ENCODE assay signal across 9 mouse cellular contexts in the genomic region with DNA sequence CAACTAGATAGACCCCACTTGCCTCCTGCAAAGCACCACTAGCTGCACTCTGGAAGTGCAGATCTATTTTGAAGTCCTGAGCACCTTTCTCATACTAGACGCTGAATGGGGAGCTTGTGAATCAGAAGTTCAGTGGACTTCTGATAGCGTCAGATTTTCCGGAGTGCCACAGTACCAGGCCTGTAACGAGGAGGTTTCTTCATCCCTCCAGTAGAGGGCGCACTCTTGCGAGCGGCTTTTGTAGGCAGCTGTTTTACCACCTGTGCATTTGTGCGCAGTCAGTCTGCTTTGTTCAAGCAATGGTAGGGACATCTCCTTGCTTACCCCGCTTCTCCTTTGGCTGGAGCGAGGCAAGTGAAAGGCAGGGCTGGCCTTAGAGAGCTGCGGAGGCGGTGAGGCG. TPM values are rescaled to one million over a fixed set of nuclear protein-coding genes. Genes with fewer than 3 reads are reported as not detected.
DNase-seq lines count a peak whose midpoint lies in the region; ATAC-seq and TF ChIP-seq lines count a peak whose summit lies in the region.
"Had no signal": no experiment of that assay in that cellular context is flagged by ENCODE, and none has a peak within 500 bp of the region (broad histone marks: within the 10 kb centered on the region; RNA-seq: fewer than 3 reads in every experiment).

No protein-coding gene starts in this region.

- no peak overlapping the region for H3K4me3 ChIP-seq in intestine, postnatal 0 days (ENCODE audit: low read depth, low read length)
- no peak overlapping the region for H3K4me3 ChIP-seq in intestine, embryonic 15.5 days (replicated peaks)
- H3K4me3 ChIP-seq in CH12.LX (replicated peaks in 1 of 3; ENCODE audit: low read depth in 2 of 3, low read length in 2 of 3, poor library complexity in 1 of 3): no peak overlapping the region
- no peak overlapping the region for H3K4me3 ChIP-seq in limb, embryonic 13.5 days
- no peak overlapping the region for H3K4me3 ChIP-seq in hindbrain, embryonic 14.5 days (replicated peaks; ENCODE audit: low read length)
- H3K4me3 ChIP-seq: myocyte had no signal

- ATAC-seq in intestine, postnatal 0 days: no peak
- ATAC-seq in intestine, embryonic 15.5 days: no peak
- ATAC-seq in limb, embryonic 13.5 days (ENCODE audit: low FRiP score, low read depth): peak; percentile 44; the same call in 1 of the 2 replicates
- ATAC-seq in hindbrain, embryonic 14.5 days (ENCODE audit: low FRiP score): no peak

- no peak for TF ChIP-seq EP300 in CH12.LX (IDR thresholded peaks at IDR 0.05; ENCODE audit: low read length)

- peak; percentile 52 for DNase-seq in CH12.LX (ENCODE audit: extremely low read depth)
- peak; percentile 28 for DNase-seq in NIH3T3 (ENCODE audit: low read depth)
- peak; percentile 3 for DNase-seq in embryo, embryonic 11.5 days (ENCODE audit: low read depth, low spot score)
- peak; percentile 16 for DNase-seq in testis, postnatal 14 days (ENCODE audit: low spot score)
- no peak for DNase-seq in hindbrain, embryonic 14.5 days (ENCODE audit: low spot score)

- no peaks in the 10 kb centered on the region for H3K4me1 ChIP-seq in intestine, postnatal 0 days (replicated peaks; ENCODE audit: control insufficient read depth, insufficient read depth, low read length)
- H3K4me1 ChIP-seq in intestine, embryonic 15.5 days (replicated peaks): no peaks in the 10 kb centered on the region
- H3K4me1 ChIP-seq in CH12.LX (ENCODE audit: control insufficient read depth in 1 of 2, insufficient read depth in 2 of 2): no peaks in the 10 kb centered on the region
- H3K4me1 ChIP-seq in limb, embryonic 13.5 days: no peaks in the 10 kb centered on the region
- no peaks in the 10 kb centered on the region for H3K4me1 ChIP-seq in hindbrain, embryonic 14.5 days (replicated peaks; ENCODE audit: control insufficient read depth, insufficient read depth, low read length)

- no peaks in the 10 kb centered on the region for H3K36me3 ChIP-seq in intestine, postnatal 0 days (ENCODE audit: control insufficient read depth, insufficient read depth)
- no peaks in the 10 kb centered on the region for H3K36me3 ChIP-seq in intestine, embryonic 15.5 days
- H3K36me3 ChIP-seq in CH12.LX (replicated peaks in 1 of 2; ENCODE audit: control insufficient read depth in 1 of 2, insufficient read depth in 1 of 2, low read length in 1 of 2): no peaks in the 10 kb centered on the region
- H3K36me3 ChIP-seq in limb, embryonic 13.5 days: no peaks in the 10 kb centered on the region
- no peaks in the 10 kb centered on the region for H3K36me3 ChIP-seq in hindbrain, embryonic 14.5 days (replicated peaks; ENCODE audit: control insufficient read depth, insufficient read depth)

- WGBS in intestine, postnatal 0 days: 48% methylated on average over 13 of the region's 13 CpGs
- WGBS in intestine, embryonic 15.5 days: 41% methylated on average over 13 of the region's 13 CpGs
- WGBS in limb, embryonic 13.5 days: 22% methylated on average over 13 of the region's 13 CpGs
- WGBS in hindbrain, embryonic 14.5 days: 33% methylated on average over 13 of the region's 13 CpGs

- H3K9ac ChIP-seq in intestine, postnatal 0 days (ENCODE audit: low read depth, low read length): no peak overlapping the region
- H3K9ac ChIP-seq in intestine, embryonic 15.5 days: no peak overlapping the region
- no peak overlapping the region for H3K9ac ChIP-seq in CH12.LX (ENCODE audit: insufficient read depth, low read depth)
- H3K9ac ChIP-seq in limb, embryonic 13.5 days: no peak overlapping the region
- no peak overlapping the region for H3K9ac ChIP-seq in hindbrain, embryonic 14.5 days

- no peaks in the 10 kb centered on the region for H3K9me3 ChIP-seq in intestine, postnatal 0 days (ENCODE audit: control insufficient read depth)
- no peaks in the 10 kb centered on the region for H3K9me3 ChIP-seq in intestine, embryonic 15.5 days
- H3K9me3 ChIP-seq in CH12.LX (replicated peaks; ENCODE audit: low read length): no peaks in the 10 kb centered on the region
- H3K9me3 ChIP-seq in limb, embryonic 13.5 days: no peaks in the 10 kb centered on the region
- no peaks in the 10 kb centered on the region for H3K9me3 ChIP-seq in hindbrain, embryonic 14.5 days (ENCODE audit: control insufficient read depth, low read length)

- H3K27me3 ChIP-seq in intestine, postnatal 0 days (replicated peaks; ENCODE audit: control insufficient read depth, insufficient read depth, low read length): no peaks in the 10 kb centered on the region
- H3K27me3 ChIP-seq in intestine, embryonic 15.5 days (replicated peaks): no peaks in the 10 kb centered on the region
- H3K27me3 ChIP-seq in CH12.LX (replicated peaks): no peaks in the 10 kb centered on the region
- H3K27me3 ChIP-seq in limb, embryonic 13.5 days: no peaks in the 10 kb centered on the region
- H3K27me3 ChIP-seq in hindbrain, embryonic 14.5 days (ENCODE audit: control insufficient read depth, insufficient read depth, low read length): no peaks in the 10 kb centered on the region

- TF ChIP-seq POLR2A in CH12.LX (IDR thresholded peaks at IDR 0.05; ENCODE audit: low read depth, low read length): no peak

- peak; percentile 74 for TF ChIP-seq CTCF in intestine, postnatal 0 days (IDR thresholded peaks at IDR 0.05; ENCODE audit: low read depth)
- peak; percentile 33 to 60; a peak in 3 of 4 replicates for TF ChIP-seq CTCF in CH12.LX (conservative IDR thresholded peaks at IDR 0.05 in 1 of 2, IDR thresholded peaks at IDR 0.05 in 1 of 2; ENCODE audit: low read depth in 2 of 2, low read length in 2 of 2)

- H3K4me2 ChIP-seq in intestine, postnatal 0 days (replicated peaks; ENCODE audit: low read depth): no peak overlapping the region
- H3K4me2 ChIP-seq in intestine, embryonic 15.5 days (replicated peaks): no peak overlapping the region
- H3K4me2 ChIP-seq in CH12.LX (ENCODE audit: insufficient read depth, low read depth, poor library complexity, severe bottlenecking): no peak overlapping the region
- H3K4me2 ChIP-seq in limb, embryonic 13.5 days (replicated peaks): no peak overlapping the region
- no peak overlapping the region for H3K4me2 ChIP-seq in hindbrain, embryonic 14.5 days (replicated peaks)

- dilution Hi-C loops in CH12.LX (cut with MboI; ENCODE audit: extremely low pct_ligation_motif_present, extremely low pct_unique_long_range_greater_than_20kb, low sequenced_read_pairs): no loop called here

- in situ Hi-C loops in CH12.LX (cut with MboI; ENCODE audit: low pct_ligation_motif_present, low pct_unique_long_range_greater_than_20kb, low sequenced_read_pairs): no loop called here

- peak; percentile 9 for TF ChIP-seq RAD21 in CH12.LX (IDR thresholded peaks at IDR 0.05; ENCODE audit: low read depth, low read length)

- no peak overlapping the region for H3K27ac ChIP-seq in intestine, postnatal 0 days (ENCODE audit: low read depth, low read length)
- H3K27ac ChIP-seq in intestine, embryonic 15.5 days: no peak overlapping the region
- no peak overlapping the region for H3K27ac ChIP-seq in CH12.LX (ENCODE audit: insufficient read depth, low read depth)
- no peak overlapping the region for H3K27ac ChIP-seq in limb, embryonic 13.5 days
- H3K27ac ChIP-seq in hindbrain, embryonic 14.5 days: no peak overlapping the region

- H3K79me2 ChIP-seq in CH12.LX (replicated peaks; ENCODE audit: control insufficient read depth, extremely low read depth, insufficient read depth, poor library complexity, severe bottlenecking): no peaks in the 10 kb centered on the region

TF ChIP-seq in CH12.LX, 34 proteins besides CTCF, POLR2A, EP300 and RAD21:
- 0 out of 2 replicates have a peak, but pooled peaks have one; percentile 22 for TF ChIP-seq SMC3 (IDR thresholded peaks at IDR 0.05; ENCODE audit: low read depth, low read length)
- TF ChIP-seq ELF1 (IDR thresholded peaks at IDR 0.05; ENCODE audit: low read depth, low read length): no peak
- peak; percentile 58 for TF ChIP-seq JUND (conservative IDR thresholded peaks at IDR 0.05; ENCODE audit: low read depth, low read length)
- peak; percentile 57; the same call in 1 of the 2 replicates for TF ChIP-seq JUN (IDR thresholded peaks at IDR 0.05; ENCODE audit: insufficient read depth, low read depth, low read length)
- TF ChIP-seq POLR2AphosphoS2 (IDR thresholded peaks at IDR 0.05; ENCODE audit: low read depth, low read length): no peak

RNA-seq across cellular contexts. Expression of gene Arhgef9, which starts 56.9 kb away (rescaled TPM):
- polyA plus RNA-seq in intestine, postnatal 0 days (2015; fragmentation: Nextera tagmentation; extraction: Ambion mirVana): 2.8 and 3.1 TPM in 2 replicates
- polyA plus RNA-seq in intestine, embryonic 15.5 days (2015; fragmentation: Nextera tagmentation; extraction: Ambion mirVana): 8.8 and 10.6 TPM in 2 replicates
- total RNA-seq in CH12.LX (2012; rRNA removed) (0.42 and 0.64 TPM in 2 replicates), CH12.LX (2014; rRNA removed) (0.39 and 0.58 TPM in 2 replicates)
- 0.73 and 0.95 TPM in 2 replicates for polyA plus RNA-seq in CH12.LX (2012; ENCODE audit: insufficient read length, low read depth)
- polyA plus RNA-seq in limb, embryonic 13.5 days (2015; fragmentation: Nextera tagmentation; extraction: Ambion mirVana): 26.9 and 27.8 TPM in 2 replicates
- 39.6 and 44.9 TPM in 2 replicates for polyA plus RNA-seq in hindbrain, embryonic 14.5 days (2014; fragmentation: Nextera tagmentation; extraction: Ambion mirVana)
